Mouse (Mus musculus): Measurements from ENCODE around the gene Arhgdia.

- no peak for TF ChIP-seq CTCF (IDR thresholded peaks at IDR 0.05; ENCODE audit: borderline replicate concordance, insufficient read depth, low read length)
- no peak for TF ChIP-seq POLR2A (IDR thresholded peaks at IDR 0.05; ENCODE audit: low read depth, low read length)
These were observed 35.3 kb upstream of the Arhgdia start for GRCm38 (mm10) chr11:120616617-120617294.

All from embryonic fibroblast, embryonic 13.5 days (primary cell).